Mouse (Mus musculus): ENCODE results near the gene Fam217a.

GRCm38 (mm10) chr13:34924210-34924609, at the start of gene Fam217a, which contains the start of gene 4933417A18Rik:
- TF ChIP-seq POLR2A (IDR thresholded peaks at IDR 0.05; ENCODE audit: control insufficient read depth in 1 of 2, insufficient read depth in 1 of 2, low read depth in 1 of 2, low read length in 2 of 2, poor library complexity in 1 of 2) (no peak), RCOR1 (IDR thresholded peaks at IDR 0.05; ENCODE audit: low read depth, low read length) (no peak), GATA1 (IDR thresholded peaks at IDR 0.05; ENCODE audit: low read depth, low read length) (no peak), CTCF (IDR thresholded peaks at IDR 0.05 in 2 of 3, conservative IDR thresholded peaks at IDR 0.05 in 1 of 3; ENCODE audit: control insufficient read depth in 1 of 3, insufficient read depth in 1 of 3, low read depth in 2 of 3, low read length in 3 of 3, poor library complexity in 1 of 3, severe bottlenecking in 1 of 3) (no peak), ZKSCAN1 (IDR thresholded peaks at IDR 0.05; ENCODE audit: low read depth, low read length) (no peak), UBTF (IDR thresholded peaks at IDR 0.05; ENCODE audit: borderline replicate concordance, insufficient read depth, low read depth, low read length) (no peak), POLR2AphosphoS2 (IDR thresholded peaks at IDR 0.05; ENCODE audit: low read length) (no peak), MAX (IDR thresholded peaks at IDR 0.05; ENCODE audit: low read length) (no peak), MAZ (IDR thresholded peaks at IDR 0.05; ENCODE audit: low read depth, low read length) (no peak)
